Mouse (Mus musculus): Measurements from ENCODE around the gene Cers1. TPM values are rescaled to one million over a fixed set of nuclear protein-coding genes. Genes with fewer than 3 reads are reported as not detected.

Cers1 gene
- polyA plus RNA-seq, 3 experiments from 2014 or later = not detected

GRCm38 (mm10) chr8:70352657-70353151 lies 37.1 kb downstream of the Cers1 start:
- ATAC-seq = peak; percentile 41

DNA sequence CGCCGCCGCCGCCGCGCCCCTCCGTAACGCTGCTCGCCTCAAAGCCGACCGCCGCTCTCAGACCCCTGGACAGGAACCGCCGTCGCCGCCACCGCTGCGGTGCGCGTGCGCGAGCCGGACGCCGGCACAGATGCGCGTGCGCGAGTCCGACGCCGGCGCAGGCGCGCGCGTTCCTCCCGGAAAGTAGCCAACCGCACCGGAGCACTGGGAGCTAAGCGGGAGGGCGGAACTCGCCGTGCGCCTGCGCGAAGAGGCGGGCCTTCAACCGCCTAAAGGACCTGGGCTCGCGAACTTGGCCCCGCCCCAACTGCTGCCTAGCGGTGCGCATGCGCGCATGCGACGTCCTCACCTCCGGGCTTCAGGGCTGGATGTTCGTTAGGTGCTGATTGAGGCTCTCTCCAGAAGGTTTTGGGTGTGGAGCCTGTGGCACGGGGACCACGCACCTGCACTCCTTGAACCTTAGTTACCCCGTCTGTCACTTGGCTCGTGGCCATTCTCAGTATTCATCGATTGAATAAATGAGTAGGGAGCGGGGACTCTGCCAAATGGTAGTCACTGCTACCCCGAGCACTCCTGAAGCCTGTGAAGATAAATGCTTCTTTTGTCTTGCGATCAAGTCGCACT lies 37.7 kb downstream of the Cers1 start, which contains the start of gene Upf1:
Upf1 (minus strand) TSS at position 85 of the 624 bp plus-strand sequence.
- ATAC-seq = peak; percentile 84

GRCm38 (mm10) chr8:70354004-70354403 lies 38.4 kb downstream of the Cers1 start:
- ATAC-seq = no peak

- ATAC-seq = no peak
Observed at GRCm38 (mm10) chr8:70356111-70356510, 40.5 kb downstream of the Cers1 start.

DNA sequence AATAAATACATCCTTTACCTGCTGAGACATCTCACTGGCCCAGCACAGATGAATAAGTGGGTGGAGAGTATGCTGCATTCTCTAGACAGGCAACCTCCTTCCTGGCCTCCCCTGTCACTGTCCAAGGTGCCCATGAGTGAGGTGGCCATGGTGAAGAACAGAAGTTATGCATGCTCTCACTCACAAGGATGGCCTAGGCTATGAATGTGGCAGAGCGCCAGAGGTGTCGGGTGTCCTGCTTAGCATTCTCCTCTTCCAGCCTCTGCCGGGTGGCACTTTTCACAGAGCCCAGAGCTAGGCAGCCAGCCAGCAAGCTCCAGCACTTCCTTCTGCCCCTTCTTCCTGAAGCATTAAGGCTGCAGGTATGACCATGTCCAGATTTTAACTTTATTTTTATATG lies 43.8 kb downstream of the Cers1 start:
- ATAC-seq = no peak

- no peak for ATAC-seq
Observed at GRCm38 (mm10) chr8:70360769-70361168, 45.2 kb downstream of the Cers1 start.

DNA sequence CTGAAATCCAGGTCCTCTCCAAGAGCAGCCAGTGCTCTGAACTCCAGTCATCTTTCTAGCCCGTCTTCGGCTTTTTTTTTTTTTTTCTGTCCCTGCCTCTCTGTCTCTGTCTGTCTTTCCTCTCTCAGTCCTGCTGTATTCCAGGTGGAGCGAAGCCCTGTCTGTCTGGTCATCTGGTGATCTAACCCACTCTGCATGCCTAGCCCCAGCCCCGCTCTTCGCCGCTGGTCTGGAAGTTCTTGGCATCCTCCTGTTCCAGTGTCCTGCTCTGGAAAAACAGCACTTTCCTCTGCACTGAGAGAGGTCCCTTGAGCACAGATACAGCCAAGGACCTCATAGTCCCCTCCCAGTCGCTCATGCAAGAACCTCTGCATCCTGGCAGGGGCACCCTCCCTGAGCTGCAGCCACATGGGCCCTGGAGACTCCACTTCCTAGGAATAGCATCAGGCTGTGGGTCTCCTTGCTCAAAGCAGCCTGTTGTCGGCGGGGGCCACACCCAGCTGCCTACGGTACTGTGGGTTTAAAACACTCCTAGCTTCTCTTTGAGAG lies 46.0 kb downstream of the Cers1 start:
- no peak for ATAC-seq

DNA sequence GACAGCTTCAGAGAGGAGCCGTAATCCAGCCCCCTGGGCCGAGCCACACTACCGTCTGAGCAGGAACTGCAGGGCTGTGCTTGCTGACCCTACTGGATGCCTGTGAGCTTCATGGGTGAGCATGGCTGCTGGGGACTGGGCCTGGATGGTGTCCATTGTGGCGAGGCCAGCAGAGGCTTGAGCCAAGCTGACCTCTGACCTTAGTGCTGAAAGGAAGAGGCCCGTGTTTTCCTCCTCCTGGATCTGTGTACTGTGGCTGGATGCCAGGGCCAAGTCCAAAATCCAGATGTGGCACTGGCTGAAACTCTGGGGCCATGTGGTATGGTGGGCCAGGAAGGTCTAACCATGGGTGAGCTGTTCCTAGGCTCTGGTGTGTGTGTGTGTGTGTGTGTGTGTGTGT lies 48.5 kb downstream of the Cers1 start:
- ATAC-seq = no peak

- no peak for ATAC-seq
Observed at GRCm38 (mm10) chr8:70366588-70366987, 51.0 kb downstream of the Cers1 start.

GRCm38 (mm10) chr8:70370476-70370875 lies 54.9 kb downstream of the Cers1 start:
- ATAC-seq = no peak

- no peak for ATAC-seq
Observed at GRCm38 (mm10) chr8:70371951-70372350, 56.4 kb downstream of the Cers1 start.

DNA sequence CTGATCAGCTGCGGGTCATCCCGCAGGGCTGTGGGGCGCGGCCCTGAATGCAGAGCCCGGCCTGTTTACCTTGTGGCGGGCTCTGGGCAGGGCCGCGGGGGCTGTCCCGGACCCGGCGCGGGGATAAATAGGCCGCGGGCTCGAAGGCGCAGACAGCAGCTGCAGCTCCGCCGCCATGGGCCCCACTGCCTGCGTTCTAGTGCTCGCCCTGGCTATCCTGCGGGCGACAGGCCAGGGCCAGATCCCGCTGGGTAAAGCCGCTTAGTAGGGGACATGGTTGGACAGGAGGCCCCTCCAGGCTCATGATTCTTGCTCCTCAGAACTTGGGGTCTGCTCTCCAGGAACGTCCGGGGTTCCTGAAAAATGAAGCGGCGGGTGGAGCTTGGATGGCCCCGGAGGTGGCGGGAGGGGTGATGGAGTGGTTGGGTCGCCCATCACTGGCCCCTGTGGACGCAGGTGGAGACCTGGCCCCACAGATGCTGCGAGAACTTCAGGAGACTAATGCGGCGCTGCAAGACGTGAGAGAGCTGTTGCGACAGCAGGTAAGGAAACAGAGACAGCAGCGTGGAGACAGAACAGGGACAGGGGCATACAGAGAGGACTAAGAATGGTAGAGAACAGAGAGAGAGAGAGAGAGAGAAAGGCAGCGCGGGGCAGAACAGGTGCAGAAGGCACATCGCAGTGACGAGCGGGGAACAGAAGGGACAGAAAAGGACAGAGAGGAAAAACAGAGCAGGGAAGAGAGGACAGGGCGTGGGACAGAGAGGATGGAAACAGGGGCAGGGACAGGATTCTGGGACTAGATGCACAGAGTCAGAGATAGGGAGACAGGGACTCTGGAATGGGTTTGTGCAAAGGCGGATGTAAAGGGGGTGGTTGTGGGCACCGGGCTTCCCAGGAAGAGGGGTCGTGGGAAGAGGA lies 58.1 kb downstream of the Cers1 start, which contains the start of gene Comp:
Comp (plus strand) TSS at position 162 of the 921 bp plus-strand sequence.
- ATAC-seq = no peak

GRCm38 (mm10) chr8:70374318-70374927 lies 58.8 kb downstream of the Cers1 start:
- no peak for ATAC-seq

DNA sequence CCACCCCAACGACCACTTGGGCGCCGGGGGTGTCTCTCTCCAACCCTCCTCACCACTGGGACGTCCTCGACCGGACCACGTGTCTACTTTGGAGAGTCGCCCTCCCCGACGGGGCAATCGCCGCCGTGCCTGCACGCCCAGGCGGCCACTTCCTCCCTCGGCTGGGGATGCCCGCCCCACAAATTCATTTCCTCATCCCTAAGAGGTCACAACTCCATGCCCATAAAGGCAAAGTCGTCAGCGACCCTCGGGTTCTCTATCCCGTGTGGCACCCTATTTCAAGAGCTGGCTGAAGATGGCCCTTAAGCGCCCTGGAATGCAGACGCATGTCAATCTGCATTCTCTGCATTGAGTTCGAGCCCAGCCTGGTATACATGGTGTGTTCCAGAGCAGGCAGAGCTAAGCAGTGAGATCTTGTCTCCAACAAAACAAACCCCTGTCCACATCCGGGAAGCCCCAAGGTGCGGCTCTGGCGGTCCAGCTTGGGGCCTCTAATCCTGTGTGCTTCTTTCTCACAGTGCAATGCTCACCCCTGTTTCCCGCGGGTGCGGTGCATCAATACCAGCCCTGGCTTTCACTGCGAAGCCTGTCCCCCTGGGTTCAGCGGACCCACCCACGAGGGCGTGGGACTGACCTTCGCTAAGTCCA lies 59.8 kb downstream of the Cers1 start:
- ATAC-seq = no peak

GRCm38 (mm10) chr8:70376275-70376741 lies 60.7 kb downstream of the Cers1 start:
- ATAC-seq = no peak

DNA sequence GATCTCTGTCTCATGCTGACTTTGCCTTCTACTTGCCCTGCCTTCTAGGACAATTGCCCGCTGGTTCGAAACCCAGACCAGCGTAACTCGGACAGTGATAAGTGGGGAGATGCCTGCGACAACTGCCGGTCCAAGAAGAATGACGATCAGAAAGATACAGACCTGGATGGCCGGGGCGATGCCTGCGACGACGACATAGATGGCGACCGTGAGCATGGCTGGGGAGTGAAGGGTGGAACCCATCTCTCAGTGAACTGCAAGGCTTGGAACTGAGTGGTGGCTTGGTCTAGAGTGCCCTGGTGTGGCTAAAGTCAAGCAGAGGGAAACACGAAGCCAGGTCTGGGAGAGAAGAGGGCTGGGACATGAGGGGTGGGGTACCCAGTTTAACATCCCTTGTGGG lies 61.5 kb downstream of the Cers1 start:
- no peak for ATAC-seq

DNA sequence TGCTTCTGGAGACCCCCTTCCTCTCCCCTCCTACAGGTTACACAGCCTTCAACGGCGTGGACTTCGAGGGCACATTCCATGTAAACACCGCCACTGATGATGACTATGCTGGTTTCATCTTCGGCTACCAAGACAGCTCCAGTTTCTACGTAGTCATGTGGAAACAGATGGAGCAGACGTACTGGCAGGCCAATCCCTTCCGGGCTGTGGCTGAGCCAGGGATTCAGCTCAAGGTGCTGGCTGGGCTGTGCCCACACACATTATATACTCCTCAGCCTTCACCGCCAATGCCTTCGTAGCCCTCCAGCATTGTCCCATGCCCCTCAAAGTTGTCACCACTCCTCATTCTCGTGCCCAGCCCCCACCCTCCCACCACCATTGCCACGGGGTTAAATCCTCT lies 64.5 kb downstream of the Cers1 start:
- ATAC-seq = no peak

Other genes starting within 250 kb of the Cers1 start
- under 1 TPM in 2 of 3 experiments, not detected in 1; 0.59 to 0.94 TPM for gene Tm6sf2, start 242.9 kb upstream of the Cers1 start, polyA plus RNA-seq (2017; shearing (Covaris generic))
- not detected for gene Hapln4, start 232.3 kb upstream of the Cers1 start, polyA plus RNA-seq (2017; shearing (Covaris generic))
- gene Ncan, start 194.9 kb upstream of the Cers1 start, polyA plus RNA-seq (2017; shearing (Covaris generic)) = not detected
- gene Nr2c2ap, start 184.4 kb upstream of the Cers1 start, polyA plus RNA-seq (2017; shearing (Covaris generic)) = 10 to 100 TPM; 37.8 to 49.3 (median 40.1) TPM
- 10 to 100 TPM; 36.6 to 71.1 (median 66.0) TPM for gene Rfxank, start 176.6 kb upstream of the Cers1 start, polyA plus RNA-seq (2017; shearing (Covaris generic))
- 10 to 100 TPM; 83.2 to 86.8 (median 86.6) TPM for gene Borcs8, start 176.3 kb upstream of the Cers1 start, polyA plus RNA-seq (2017; shearing (Covaris generic))
- gene Mef2b, start 176.1 kb upstream of the Cers1 start, polyA plus RNA-seq (2017; shearing (Covaris generic)) = 1 to 10 TPM in 1 of 3 experiments, under 1 TPM in 2; 0.29 to 2.2 (median 0.36) TPM
- gene Tmem161a, start 143.4 kb upstream of the Cers1 start, polyA plus RNA-seq (2017; shearing (Covaris generic)) = 10 to 100 TPM; 20.8 to 30.3 (median 23.3) TPM
- 10 to 100 TPM in 2 of 3 experiments, 1 to 10 TPM in 1; 5.1 to 15.7 (median 11.2) TPM for gene Slc25a42, start 103.5 kb upstream of the Cers1 start, polyA plus RNA-seq (2017; shearing (Covaris generic))
- gene Sugp2, start 81.5 kb upstream of the Cers1 start, polyA plus RNA-seq (2017; shearing (Covaris generic)) = 10 to 100 TPM; 12.6 to 23.3 (median 20.8) TPM
- gene Armc6, start 81.3 kb upstream of the Cers1 start, polyA plus RNA-seq (2017; shearing (Covaris generic)) = 1 to 10 TPM; 6.0 to 9.0 (median 6.4) TPM
- under 1 TPM in 2 of 3 experiments, not detected in 1; 0.39 to 0.81 TPM for gene Homer3, start 32.9 kb upstream of the Cers1 start, polyA plus RNA-seq (2017; shearing (Covaris generic))
- 10 to 100 TPM; 46.0 to 58.6 (median 51.4) TPM for gene Ddx49, start 13.3 kb upstream of the Cers1 start, polyA plus RNA-seq (2017; shearing (Covaris generic))
- gene Cope, start 13.3 kb upstream of the Cers1 start, polyA plus RNA-seq (2017; shearing (Covaris generic)) = 100 to 1,000 TPM; 303 to 304 (median 304) TPM
- gene Gdf1, start 14.0 kb downstream of the Cers1 start, polyA plus RNA-seq (2017; shearing (Covaris generic)) = under 1 TPM in 2 of 3 experiments, not detected in 1; 0.41 to 0.55 TPM
- 10 to 100 TPM; 13.6 to 17.4 (median 14.2) TPM for gene Upf1, start 37.5 kb downstream of the Cers1 start, polyA plus RNA-seq (2017; shearing (Covaris generic))
- gene Comp, start 57.8 kb downstream of the Cers1 start, polyA plus RNA-seq (2017; shearing (Covaris generic)) = under 1 TPM in 2 of 3 experiments, not detected in 1; 0.24 to 0.40 TPM
- gene Crtc1, start 123.8 kb downstream of the Cers1 start, polyA plus RNA-seq (2017; shearing (Covaris generic)) = 1 to 10 TPM; 5.0 to 8.7 (median 7.2) TPM
- gene Klhl26, start 161.2 kb downstream of the Cers1 start, polyA plus RNA-seq (2017; shearing (Covaris generic)) = 10 to 100 TPM in 1 of 3 experiments, 1 to 10 TPM in 2; 6.5 to 10.4 (median 8.8) TPM
- under 1 TPM in 1 of 3 experiments, not detected in 2; 0.47 TPM for gene Tmem59l, start 171.6 kb downstream of the Cers1 start, polyA plus RNA-seq (2017; shearing (Covaris generic))
- not detected for gene Crlf1, start 177.4 kb downstream of the Cers1 start, polyA plus RNA-seq (2017; shearing (Covaris generic))
- 10 to 100 TPM; 67.7 to 85.1 (median 84.4) TPM for gene Rex1bd, start 191.0 kb downstream of the Cers1 start, polyA plus RNA-seq (2017; shearing (Covaris generic))
- gene Uba52, start 195.0 kb downstream of the Cers1 start, polyA plus RNA-seq (2017; shearing (Covaris generic)) = 1,000 to 10,000 TPM; 2,608 to 4,221 (median 3,776) TPM
- 100 to 1,000 TPM; 133 to 156 (median 138) TPM for gene Fkbp8, start 211.9 kb downstream of the Cers1 start, polyA plus RNA-seq (2017; shearing (Covaris generic))
- gene Kxd1, start 212.2 kb downstream of the Cers1 start, polyA plus RNA-seq (2017; shearing (Covaris generic)) = 100 to 1,000 TPM; 138 to 187 (median 180) TPM
- 10 to 100 TPM; 30.5 to 37.0 (median 35.6) TPM for gene Ell, start 223.7 kb downstream of the Cers1 start, polyA plus RNA-seq (2017; shearing (Covaris generic))

Measured in inflammation-experienced regulatory T-cells, adult 6 months (primary cell).